Mouse (Mus musculus) MEL (cell line): Measurements from ENCODE around the gene Cdiptos. TPM values are rescaled to one million over a fixed set of nuclear protein-coding genes. Genes with fewer than 3 reads are reported as not detected.

Experiments
- DNase-seq: peaks from one replicate; pipeline ENCODE4 v3.0.0; 2011; ENCODE audit warnings: low read depth, low spot score
- H3K27ac ChIP-seq: 2 replicates; pipeline ENCODE4 v1.5.1; 2012; ENCODE audit warnings: low read depth, mild to moderate bottlenecking, control low read depth, low read length, moderate library complexity; ENCODE audit not compliant: control insufficient read depth
- H3K27me3 ChIP-seq, 2 experiments: fragments of 150-350 bp in 1 of 2; sonication (generic) in 1 of 2; 2 replicates each; pipeline ENCODE4 v1.6.1; 2012; ENCODE audit warnings: low read length in 2 of 2, mild to moderate bottlenecking in 2 of 2, improper control_type of control experiment in 1 of 2, moderate library complexity in 1 of 2; ENCODE audit not compliant: insufficient read depth in 2 of 2, control insufficient read depth in 1 of 2
- H3K36me3 ChIP-seq, 2 experiments: 2 replicates each; pipeline ENCODE4 v1.6.1; 2012 to 2014; ENCODE audit warnings: low read length in 2 of 2, improper control_type of control experiment in 1 of 2, inconsistent platforms in 1 of 2, mild to moderate bottlenecking in 1 of 2; ENCODE audit not compliant: insufficient read depth in 2 of 2, control insufficient read depth in 1 of 2
- H3K4me1 ChIP-seq, 2 experiments: fragments of 150-350 bp in 1 of 2; sonication (generic) in 1 of 2; 2 replicates each; pipeline ENCODE4 v1.6.1; 2012; ENCODE audit warnings: low read length in 2 of 2, improper control_type of control experiment in 1 of 2, mild to moderate bottlenecking in 1 of 2; ENCODE audit not compliant: insufficient read depth in 2 of 2, control insufficient read depth in 1 of 2
- H3K4me3 ChIP-seq, 2 experiments: fragments of 150-350 bp in 1 of 2; sonication (generic) in 1 of 2; 2 replicates each; pipeline ENCODE4 v1.5.1; 2012; ENCODE audit warnings: low read depth in 2 of 2, low read length in 2 of 2, mild to moderate bottlenecking in 2 of 2, moderate library complexity in 2 of 2, control low read depth in 1 of 2, improper control_type of control experiment in 1 of 2; ENCODE audit not compliant: control insufficient read depth in 1 of 2, insufficient read depth in 1 of 2
- H3K79me2 ChIP-seq: 2 replicates; pipeline ENCODE4 v1.6.1; 2012; ENCODE audit warnings: mild to moderate bottlenecking, low read length, moderate library complexity; ENCODE audit not compliant: control insufficient read depth, poor library complexity, insufficient read depth
- H3K9ac ChIP-seq: 2 replicates; pipeline ENCODE4 v1.6.1; 2012; ENCODE audit warnings: low read depth, mild to moderate bottlenecking, control low read depth, low read length, moderate library complexity; ENCODE audit not compliant: control insufficient read depth, poor library complexity, severe bottlenecking
- H3K9me3 ChIP-seq: fragments of 150-350 bp; sonication (generic); replicated peaks from 2 replicates; pipeline ENCODE4 v1.6.1; 2012; ENCODE audit warnings: mild to moderate bottlenecking, low read length, improper control_type of control experiment, moderate library complexity; ENCODE audit not compliant: insufficient read depth
- BHLHE40 ChIP-seq: IDR thresholded peaks from 2 replicates; pipeline ENCODE4 v1.6.1; 2012; ENCODE audit warnings: low read depth, mild to moderate bottlenecking, inconsistent platforms, low read length, improper control_type of control experiment, borderline replicate concordance
- CHD1 ChIP-seq: IDR thresholded peaks from 2 replicates; pipeline ENCODE4 v1.6.1; 2012; ENCODE audit warnings: low read depth, mild to moderate bottlenecking, inconsistent platforms, low read length, improper control_type of control experiment
- CHD2 ChIP-seq: IDR thresholded peaks from 2 replicates; pipeline ENCODE4 v1.6.1; 2011; ENCODE audit warnings: low read length, improper control_type of control experiment
- E2F4 ChIP-seq: IDR thresholded peaks from 2 replicates; pipeline ENCODE4 v1.6.1; 2011; ENCODE audit warnings: low read depth, low read length, improper control_type of control experiment, borderline replicate concordance
- ELF1 ChIP-seq: IDR thresholded peaks from 2 replicates; pipeline ENCODE4 v1.6.1; 2014; ENCODE audit warnings: low read depth, mild to moderate bottlenecking, inconsistent platforms, low read length, improper control_type of control experiment, moderate library complexity
- EP300 ChIP-seq, 2 experiments: IDR thresholded peaks; 2 replicates each; pipeline ENCODE4 v1.6.1; 2011; ENCODE audit warnings: improper control_type of control experiment in 2 of 2, low read length in 2 of 2, low read depth in 1 of 2, mild to moderate bottlenecking in 1 of 2
- ETS1 ChIP-seq: IDR thresholded peaks from 2 replicates; pipeline ENCODE4 v1.6.1; 2012; ENCODE audit warnings: low read depth, mild to moderate bottlenecking, inconsistent platforms, low read length, improper control_type of control experiment, moderate library complexity
- GATA1 ChIP-seq: IDR thresholded peaks from 2 replicates; pipeline ENCODE4 v1.6.1; 2011; ENCODE audit warnings: low read depth, low read length, improper control_type of control experiment
- HCFC1 ChIP-seq: IDR thresholded peaks from 2 replicates; pipeline ENCODE4 v1.6.1; 2012; ENCODE audit warnings: low read depth, mild to moderate bottlenecking, inconsistent platforms, low read length, improper control_type of control experiment, moderate library complexity
- JUND ChIP-seq: IDR thresholded peaks from 2 replicates; pipeline ENCODE4 v1.6.1; 2011; ENCODE audit warnings: low read depth, mild to moderate bottlenecking, improper control_type of control experiment, low read length
- MAFK ChIP-seq: IDR thresholded peaks from 2 replicates; pipeline ENCODE4 v1.6.1; 2011; ENCODE audit warnings: low read depth, mild to moderate bottlenecking, low read length, improper control_type of control experiment, borderline replicate concordance
- MAX ChIP-seq: IDR thresholded peaks from 2 replicates; pipeline ENCODE4 v1.6.1; 2011; ENCODE audit warnings: low read length, improper control_type of control experiment
- MAZ ChIP-seq: IDR thresholded peaks from 2 replicates; pipeline ENCODE4 v1.6.1; 2012; ENCODE audit warnings: low read depth, mild to moderate bottlenecking, inconsistent platforms, low read length, improper control_type of control experiment
- MEF2A ChIP-seq: IDR thresholded peaks from 2 replicates; pipeline ENCODE4 v1.6.1; 2014; ENCODE audit warnings: low read depth, mild to moderate bottlenecking, inconsistent platforms, low read length, improper control_type of control experiment; ENCODE audit not compliant: poor library complexity, insufficient replicate concordance, severe bottlenecking; ENCODE audit errors: extremely low read depth
- MXI1 ChIP-seq: IDR thresholded peaks from 2 replicates; pipeline ENCODE4 v1.6.1; 2011; ENCODE audit warnings: mild to moderate bottlenecking, low read depth, low read length, improper control_type of control experiment
- MYB ChIP-seq: IDR thresholded peaks from 2 replicates; pipeline ENCODE4 v1.6.1; 2011; ENCODE audit warnings: mild to moderate bottlenecking, low read depth, low read length, improper control_type of control experiment
- NELFE ChIP-seq: IDR thresholded peaks from 2 replicates; pipeline ENCODE4 v1.6.1; 2011; ENCODE audit warnings: low read depth, low read length, improper control_type of control experiment
- NRF1 ChIP-seq: IDR thresholded peaks from 2 replicates; pipeline ENCODE4 v1.6.1; 2014; ENCODE audit warnings: low read depth, mild to moderate bottlenecking, inconsistent platforms, low read length, improper control_type of control experiment, moderate library complexity; ENCODE audit not compliant: poor library complexity, insufficient read depth, severe bottlenecking
- POLR2AphosphoS2 ChIP-seq: IDR thresholded peaks from 2 replicates; pipeline ENCODE4 v1.6.1; 2011; ENCODE audit warnings: low read length, improper control_type of control experiment
- POLR2AphosphoS5 ChIP-seq: IDR thresholded peaks from 2 replicates; pipeline ENCODE4 v1.6.1; 2012; ENCODE audit warnings: low read depth, borderline replicate concordance, mild to moderate bottlenecking, inconsistent platforms, low read length, moderate library complexity, mixed read lengths
- SIN3A ChIP-seq: IDR thresholded peaks from 2 replicates; pipeline ENCODE4 v1.6.1; 2012; ENCODE audit warnings: low read length, improper control_type of control experiment, inconsistent platforms
- TCF12 ChIP-seq: IDR thresholded peaks from 2 replicates; pipeline ENCODE4 v1.6.1; 2014; ENCODE audit warnings: low read depth, mild to moderate bottlenecking, inconsistent platforms, low read length, improper control_type of control experiment, moderate library complexity
- UBTF ChIP-seq: IDR thresholded peaks from 2 replicates; pipeline ENCODE4 v1.6.1; 2012; ENCODE audit warnings: low read depth, mild to moderate bottlenecking, inconsistent platforms, low read length, improper control_type of control experiment, moderate library complexity, borderline replicate concordance; ENCODE audit not compliant: insufficient read depth
- USF1 ChIP-seq: IDR thresholded peaks from 2 replicates; pipeline ENCODE4 v1.6.1; 2014; ENCODE audit warnings: low read depth, mild to moderate bottlenecking, inconsistent platforms, low read length, improper control_type of control experiment, moderate library complexity
- USF2 ChIP-seq, 2 experiments: IDR thresholded peaks; 2 replicates each; pipeline ENCODE4 v1.6.1; 2011 to 2012; ENCODE audit warnings: improper control_type of control experiment in 2 of 2, low read length in 2 of 2, borderline replicate concordance in 1 of 2, inconsistent platforms in 1 of 2, low read depth in 1 of 2, mild to moderate bottlenecking in 1 of 2; ENCODE audit not compliant: insufficient read depth in 1 of 2
- ZC3H11A ChIP-seq: IDR thresholded peaks from 2 replicates; pipeline ENCODE4 v1.6.1; 2012; ENCODE audit warnings: low read depth, mild to moderate bottlenecking, inconsistent platforms, low read length, improper control_type of control experiment
- ZKSCAN1 ChIP-seq: IDR thresholded peaks from 2 replicates; pipeline ENCODE4 v1.6.1; 2012; ENCODE audit warnings: low read depth, mild to moderate bottlenecking, inconsistent platforms, low read length, improper control_type of control experiment, moderate library complexity
- ZMIZ1 ChIP-seq: IDR thresholded peaks from 2 replicates; pipeline ENCODE4 v1.6.1; 2012; ENCODE audit warnings: low read depth, mild to moderate bottlenecking, inconsistent platforms, low read length, improper control_type of control experiment, moderate library complexity
- ZNF384 ChIP-seq: IDR thresholded peaks from 2 replicates; pipeline ENCODE4 v1.6.1; 2012; ENCODE audit warnings: low read depth, mild to moderate bottlenecking, inconsistent platforms, low read length, improper control_type of control experiment
- polyA plus RNA-seq, 2 experiments: library from polyadenylated mRNA; stranded (reverse) in 1 of 2; unstranded in 1 of 2; fragments of >175 nt in 1 of 2; fragments of >200 nt in 1 of 2; gene quantifications; 2 replicates each; pipeline versions ENCODE4 v1.2.1 to v1.2.4; 2012; ENCODE audit warnings: low replicate concordance in 2 of 2, low read depth in 1 of 2; ENCODE audit not compliant: insufficient read length in 2 of 2, insufficient read depth in 1 of 2, missing spikeins in 1 of 2
- total RNA-seq: library from RNA; depleted of rRNA; stranded (reverse); fragments of 300-350 nt; gene quantifications from 2 replicates; pipeline ENCODE4 v1.2.3, GENCODE M21; 2012

Gene Cdiptos
- total and polyA plus RNA-seq, 3 experiments, result 0.35 to 1.8 TPM; not detected in 1

DNA sequence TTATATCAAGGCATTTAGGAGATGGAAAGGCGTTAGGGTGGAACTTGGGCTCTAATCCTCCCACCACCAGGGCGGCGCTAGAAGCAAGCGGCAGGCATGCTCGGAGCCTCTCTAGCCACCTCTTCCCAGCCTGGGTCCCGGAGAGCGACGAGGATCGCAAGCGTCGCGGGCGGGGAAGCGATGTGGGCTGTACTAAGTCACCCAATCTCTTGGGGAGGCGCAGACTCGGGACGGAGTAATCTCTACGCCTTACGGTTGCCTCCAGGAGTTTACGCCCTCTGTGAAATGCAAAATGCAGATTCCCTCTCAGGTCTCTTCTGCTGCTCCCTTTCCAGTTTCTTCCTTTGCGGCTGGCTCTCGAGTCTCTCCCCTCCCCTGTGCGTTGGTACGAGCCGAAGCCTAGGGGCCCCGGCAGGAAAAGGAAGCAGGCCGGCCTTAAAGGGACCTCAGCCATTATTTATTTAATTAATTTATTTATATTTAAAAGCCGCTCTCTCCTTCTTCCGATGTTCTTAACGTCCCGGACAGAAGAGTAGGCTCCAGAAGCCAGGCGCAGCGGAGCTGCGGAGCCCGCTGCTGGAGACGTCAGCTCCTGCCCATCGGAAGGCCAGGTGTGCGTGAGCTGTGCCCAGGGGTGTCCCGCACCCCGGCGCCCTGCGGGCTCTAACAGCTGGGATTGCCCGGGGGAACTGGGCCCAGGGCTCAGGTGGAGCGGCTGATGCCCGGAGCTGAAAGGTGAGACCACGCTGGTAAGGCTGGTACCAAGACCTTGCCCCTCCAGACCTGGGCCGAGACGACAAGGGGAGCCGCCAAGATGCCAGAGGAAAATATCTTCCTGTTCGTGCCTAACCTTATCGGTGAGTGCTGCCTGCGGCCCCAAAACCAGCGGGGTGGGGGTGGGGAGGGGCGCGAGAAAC lies at the start of gene Cdiptos (continued):
- TF ChIP-seq EP300 (IDR thresholded peaks at IDR 0.05; ENCODE audit: low read depth in 1 of 2, low read length in 2 of 2), result peak in 1 of 2 experiments; percentile 21; a peak in 1 of 4 replicates
- TF ChIP-seq JUND, result no peak
- peak; percentile 32; the same call in 1 of the 2 replicates for TF ChIP-seq MAZ
- TF ChIP-seq USF1, result no peak
- TF ChIP-seq CHD2, result no peak

- peaks cover 41% of the 10 kb centered on the region for H3K79me2 ChIP-seq
- no peaks in the 10 kb centered on the region for H3K9me3 ChIP-seq
- H3K4me1 ChIP-seq, result peaks cover 11 to 34% of the 10 kb centered on the region in 2 experiments; a peak in 3 of 4 replicates
- H3K4me3 ChIP-seq, result peak overlapping the region; percentile 59 to 86
- H3K9ac ChIP-seq, result peak overlapping the region; percentile 97
- no peaks in the 10 kb centered on the region for H3K27me3 ChIP-seq
- peak; percentile 87 for DNase-seq
- H3K27ac ChIP-seq, result peak overlapping the region; percentile 93
- H3K36me3 ChIP-seq, result peaks cover 10 to 34% of the 10 kb centered on the region in 2 experiments
- TF ChIP-seq TCF12 (no peak; the same call in 1 of the 2 replicates), CHD2 (no peak), USF2 (IDR thresholded peaks at IDR 0.05; ENCODE audit: borderline replicate concordance in 1 of 2, insufficient read depth in 1 of 2, low read depth in 1 of 2, low read length in 2 of 2) (no peak), POLR2AphosphoS5 (0 out of 2 replicates have a peak, but pooled peaks have one; percentile 37), NRF1 (no peak), MAFK (no peak), HCFC1 (no peak; the same call in 1 of the 2 replicates), POLR2AphosphoS2 (peak; percentile 67), JUND (no peak), E2F4 (no peak), ZMIZ1 (no peak), MAX (peak; percentile 94), MYB (no peak), EP300 (IDR thresholded peaks at IDR 0.05; ENCODE audit: low read depth in 1 of 2, low read length in 2 of 2) (no peak; a peak in 1 of 4 replicates), GATA1 (no peak), NELFE (no peak), ZKSCAN1 (no peak), ZC3H11A (no peak), CHD1 (no peak), ELF1 (no peak), ZNF384 (no peak), SIN3A (peak; percentile 63), USF1 (0 out of 2 replicates have a peak, but pooled peaks have one; percentile 50), MEF2A (no peak), BHLHE40 (no peak), ETS1 (no peak), UBTF (no peak), MXI1 (peak; percentile 83)
These were observed 49.1 kb upstream of the Cdiptos start for GRCm38 (mm10) chr7:127024755-127025555.
